Mouse (Mus musculus) layer of hippocampus, adult 8-10 months (tissue): ENCODE results near the gene Klhl3. TPM values are rescaled to one million over a fixed set of nuclear protein-coding genes. Genes with fewer than 3 reads are reported as not detected.

Experiments used
- DNase-seq, 2 experiments: peaks; one replicate each; pipeline ENCODE4 v3.0.0; 2022; ENCODE audit warnings: low spot score in 2 of 2
- total RNA-seq, 4 experiments: library from RNA; stranded (reverse); gene quantifications; 2 replicates each; pipeline ENCODE4 v1.2.4; 2022

Klhl3 gene
- total RNA-seq, 4 experiments from 2014 or later: 33.8 to 50.3 (median 42.2) TPM

GRCm38 (mm10) chr13:58067540-58068103 lies 45.8 kb downstream of the Klhl3 start:
- DNase-seq: no peak

- DNase-seq: no peak
Observed at GRCm38 (mm10) chr13:58066496-58067389, 46.6 kb downstream of the Klhl3 start.

DNA sequence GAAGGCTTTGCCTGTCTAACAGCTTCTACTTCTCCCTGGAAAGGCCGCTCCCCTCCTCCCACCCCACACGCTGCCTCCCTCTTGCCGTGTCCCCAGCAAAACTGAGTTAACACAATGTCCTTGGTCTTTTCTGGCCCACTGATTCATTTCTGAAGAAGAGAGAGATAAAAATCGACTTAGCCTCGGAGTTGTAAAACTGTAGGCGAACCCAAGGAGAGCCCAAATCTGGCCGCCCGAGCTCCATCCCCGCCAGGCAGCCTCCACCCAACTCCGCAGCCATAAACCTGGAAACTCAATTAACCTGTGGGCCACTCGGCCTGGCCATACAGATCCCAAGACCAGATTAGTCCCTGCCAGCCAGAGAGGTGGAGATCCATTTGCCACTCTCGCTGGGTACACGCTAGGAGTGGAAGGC lies 47.3 kb downstream of the Klhl3 start:
- DNase-seq: no peak

DNA sequence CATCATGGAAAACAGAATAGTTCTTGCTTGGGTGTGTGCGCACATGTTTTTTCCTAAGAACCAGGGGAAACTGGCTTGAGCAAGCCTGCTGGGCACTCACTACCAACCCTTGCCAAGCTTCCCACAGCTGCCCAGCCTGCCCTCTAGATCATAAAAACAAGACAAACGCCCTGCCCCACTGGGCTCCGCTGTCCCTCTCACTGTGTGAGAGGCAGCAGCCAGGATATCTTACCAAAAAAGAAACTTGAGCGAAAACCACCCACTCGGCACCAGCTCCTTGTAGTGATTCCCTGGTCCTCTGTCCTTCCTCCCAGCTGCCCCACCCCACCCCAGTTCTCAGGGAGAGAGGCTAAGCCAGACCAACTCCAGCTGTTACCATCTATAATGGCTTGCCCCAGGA lies 48.1 kb downstream of the Klhl3 start:
- DNase-seq: no peak

GRCm38 (mm10) chr13:58057953-58058870 lies 55.2 kb downstream of the Klhl3 start:
- no peak for DNase-seq

GRCm38 (mm10) chr13:58056618-58057017 lies 56.8 kb downstream of the Klhl3 start:
- no peak for DNase-seq

- no peak for DNase-seq
Observed at GRCm38 (mm10) chr13:58053628-58054027, 59.8 kb downstream of the Klhl3 start.

DNA sequence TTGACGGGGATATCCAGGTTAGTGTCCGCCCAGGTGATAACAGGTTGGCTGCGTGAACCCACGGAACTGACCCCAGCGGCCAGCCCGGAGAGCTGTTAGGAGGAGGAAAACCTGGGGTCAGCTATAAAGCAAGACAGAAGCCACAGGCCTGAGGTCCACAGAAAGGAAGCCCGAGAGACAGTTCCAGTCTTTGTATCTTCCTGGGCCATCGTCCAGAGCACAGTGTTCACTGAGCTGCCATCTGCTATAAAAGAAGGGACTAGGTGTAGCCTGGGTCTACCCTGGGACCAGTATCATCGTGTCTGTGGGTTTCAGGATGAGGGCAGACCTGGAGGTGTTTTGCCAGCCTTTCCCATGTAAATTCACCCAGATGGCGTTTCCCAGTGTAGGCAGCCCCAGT lies 61.7 kb downstream of the Klhl3 start:
- no peak for DNase-seq

- DNase-seq: no peak
Observed at GRCm38 (mm10) chr13:58051251-58051650, 62.1 kb downstream of the Klhl3 start.

DNA sequence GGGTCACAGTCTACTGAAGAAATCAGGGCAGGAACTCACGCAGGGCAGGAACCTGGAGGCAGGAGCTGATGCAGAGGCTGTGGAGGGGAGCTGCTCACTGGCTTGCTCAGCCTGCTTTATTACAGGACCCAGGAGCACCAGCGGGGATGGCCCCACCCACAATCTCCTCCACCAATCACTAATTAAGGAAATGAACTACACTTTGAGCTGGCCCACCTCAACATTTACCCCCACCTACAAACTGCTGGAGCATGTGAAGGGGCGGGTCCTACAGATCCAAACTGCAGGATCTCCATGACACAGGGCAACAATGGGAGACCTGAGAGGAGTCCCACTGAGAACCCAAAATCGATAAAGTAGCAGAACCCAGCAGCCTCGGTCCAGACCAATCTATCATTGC lies 64.3 kb downstream of the Klhl3 start:
- no peak for DNase-seq

- DNase-seq: no peak
Observed at GRCm38 (mm10) chr13:58048076-58048475, 65.3 kb downstream of the Klhl3 start.

DNA sequence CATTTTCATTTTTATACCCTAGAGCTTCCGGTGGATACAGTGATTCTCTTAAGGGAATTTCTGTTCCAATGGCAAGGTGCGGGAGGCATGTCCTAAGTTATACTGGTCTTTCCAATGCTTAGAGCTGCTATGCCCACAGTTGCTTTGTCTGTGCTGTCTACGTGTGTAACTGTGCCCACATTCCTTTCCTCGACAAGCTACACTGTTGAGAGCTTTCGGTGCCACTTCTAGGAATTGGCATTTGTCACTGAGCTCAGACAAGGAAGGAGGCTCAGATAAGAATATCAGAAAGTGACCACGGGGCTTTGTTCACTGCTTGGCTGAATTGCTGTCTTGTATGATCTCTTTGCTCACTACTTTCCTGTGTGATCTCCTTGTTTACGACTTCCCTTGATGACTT lies 67.2 kb downstream of the Klhl3 start:
- DNase-seq: no peak

- no peak for DNase-seq
Observed at GRCm38 (mm10) chr13:58045278-58045677, 68.1 kb downstream of the Klhl3 start.

DNA sequence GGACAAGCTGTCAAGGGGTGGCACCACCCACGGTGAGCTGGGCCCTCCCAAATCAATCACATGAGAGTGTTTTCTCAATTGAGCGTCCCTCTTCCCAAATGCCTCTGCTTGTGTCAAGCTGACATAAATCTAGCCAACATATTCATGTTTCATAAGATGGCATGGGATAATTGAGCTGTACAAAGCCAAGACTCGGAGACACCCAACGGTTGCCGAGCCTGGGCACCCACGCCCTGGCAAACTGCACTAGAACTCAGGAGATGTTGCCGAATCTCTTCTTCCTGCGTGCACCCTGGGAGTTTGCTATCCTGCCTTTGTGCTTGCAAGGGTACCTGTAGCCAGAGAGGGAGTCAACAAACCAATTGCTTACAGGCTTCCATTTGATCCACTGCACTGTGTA lies 70.1 kb downstream of the Klhl3 start:
- no peak for DNase-seq

GRCm38 (mm10) chr13:58040112-58040511 lies 73.3 kb downstream of the Klhl3 start:
- DNase-seq: no peak

DNA sequence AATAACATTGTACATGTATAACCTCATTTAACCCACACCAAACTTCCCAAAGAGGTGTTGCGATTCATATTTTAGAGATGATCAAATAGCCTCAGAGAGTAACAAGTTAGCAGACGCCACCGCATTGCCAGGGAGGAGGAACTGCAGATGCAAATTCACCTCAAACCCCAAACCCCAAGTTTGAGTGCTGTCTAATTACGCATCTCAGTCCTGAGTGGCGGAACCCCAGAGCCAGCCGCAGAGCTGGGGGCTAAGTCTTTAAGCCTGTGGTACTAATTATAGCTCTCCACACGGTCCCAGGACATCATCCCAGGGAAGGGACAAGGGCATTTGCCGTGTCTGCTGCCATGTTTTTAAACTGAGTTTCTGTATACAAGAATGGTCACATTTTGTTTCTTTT lies 75.9 kb downstream of the Klhl3 start:
- no peak for DNase-seq

- DNase-seq: peak in 1 of 2 experiments; percentile 56
Observed at GRCm38 (mm10) chr13:58035470-58036156, 77.8 kb downstream of the Klhl3 start.

GRCm38 (mm10) chr13:58034985-58035384 lies 78.4 kb downstream of the Klhl3 start:
- DNase-seq: no peak

DNA sequence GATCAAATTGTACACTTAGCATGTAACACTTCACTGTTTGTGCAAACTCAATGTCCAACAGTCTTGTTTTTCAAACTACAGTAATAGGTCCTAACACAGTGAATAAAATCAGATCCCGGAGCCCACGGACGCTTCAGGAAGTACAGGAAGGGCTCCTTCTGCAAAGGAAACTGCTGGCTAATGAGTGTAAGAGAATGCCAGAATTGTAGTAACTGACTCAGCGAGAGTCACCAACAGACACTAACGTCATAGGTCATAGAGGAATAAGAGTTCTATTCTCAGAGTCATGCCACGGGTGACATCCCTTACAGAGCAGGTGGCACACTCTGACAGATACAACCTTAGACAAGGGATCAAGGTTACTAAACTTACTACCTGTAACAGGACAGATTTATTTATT lies 78.9 kb downstream of the Klhl3 start:
- DNase-seq: no peak

DNA sequence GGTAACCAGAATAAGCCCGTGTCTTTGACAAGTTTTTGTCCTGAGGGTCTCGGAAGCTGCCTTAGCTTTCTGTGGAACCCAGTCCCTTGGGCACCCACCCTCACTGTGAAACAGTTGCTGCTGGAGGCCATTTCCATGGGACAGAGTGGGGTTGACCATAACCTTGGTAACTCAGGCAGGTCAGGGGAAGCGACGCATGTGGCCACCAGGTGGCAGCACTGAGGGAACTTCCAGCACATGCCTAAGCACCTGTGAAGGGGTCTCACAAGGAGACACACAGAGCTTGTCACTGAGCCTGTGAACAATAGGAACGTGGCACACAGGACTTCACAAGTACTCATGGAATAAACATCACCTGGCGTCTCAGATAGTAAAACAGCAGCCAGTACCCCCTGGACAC lies 81.6 kb downstream of the Klhl3 start:
- DNase-seq: peak in 1 of 2 experiments; percentile 49

DNA sequence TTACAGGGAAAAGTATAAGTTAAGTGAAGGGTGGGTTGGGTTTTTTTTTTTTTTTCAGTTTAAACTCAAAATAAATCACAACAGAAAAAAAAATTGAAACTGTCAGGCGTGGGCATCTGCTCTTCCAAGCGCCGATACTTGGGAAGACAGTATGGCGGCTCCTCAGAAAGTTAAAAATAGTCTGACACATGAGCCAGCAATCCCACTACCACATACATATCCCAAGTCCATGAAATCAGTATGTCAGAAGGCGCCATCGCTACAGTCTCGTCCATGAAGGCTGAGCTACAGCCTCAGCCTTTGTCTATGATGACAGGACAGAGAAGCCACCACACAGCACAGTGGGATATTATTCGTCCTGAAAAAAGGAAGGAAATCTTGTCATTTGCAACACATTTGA lies 86.3 kb downstream of the Klhl3 start:
- no peak for DNase-seq
